Mouse (Mus musculus) liver, embryonic 14.5 days (tissue): ENCODE measurements around the gene Pik3c2g. TPM values are rescaled to one million over a fixed set of nuclear protein-coding genes. Genes with fewer than 3 reads are reported as not detected.

Experiments
- ATAC-seq: fragments of 200-750 bp; cut with Nextera tagmentation; 2 replicates; pipeline ENCODE4 v1.8.0; 2017; ENCODE audit warnings: moderate number of reproducible peaks, mild to moderate bottlenecking, moderate library complexity; ENCODE audit not compliant: insufficient read depth
- DNase-seq, 3 experiments: peaks; one replicate each; pipeline ENCODE4 v3.0.0-alpha.2; 2012 to 2013; ENCODE audit warnings: low read depth in 3 of 3, low spot score in 3 of 3
- H3K27ac ChIP-seq: fragments of 300-500 bp; sonication (generic); 2 replicates; pipeline ENCODE4 v1.5.1; 2014; ENCODE audit warnings: moderate library complexity, mild to moderate bottlenecking, control low read depth, inconsistent platforms
- H3K27me3 ChIP-seq: fragments of 300-500 bp; sonication (generic); 2 replicates; pipeline ENCODE4 v1.6.1; 2014; ENCODE audit warnings: mild to moderate bottlenecking, low read length, moderate library complexity; ENCODE audit not compliant: control insufficient read depth, insufficient read depth
- H3K36me3 ChIP-seq: fragments of 300-500 bp; sonication (generic); replicated peaks from 2 replicates; pipeline ENCODE4 v1.6.1; 2014; ENCODE audit warnings: low read depth; ENCODE audit not compliant: control insufficient read depth, insufficient read depth
- H3K4me1 ChIP-seq, 2 experiments: fragments of 200-500 bp in 1 of 2; fragments of 300-500 bp in 1 of 2; sonication (generic) in 1 of 2; replicated peaks; 2 replicates each; pipeline ENCODE4 v1.6.1; 2012 to 2014; ENCODE audit warnings: antibody characterized with exemption in 1 of 2, inconsistent platforms in 1 of 2, low read length in 1 of 2; ENCODE audit not compliant: control insufficient read depth in 2 of 2, insufficient read depth in 2 of 2
- H3K4me2 ChIP-seq: fragments of 300-500 bp; sonication (generic); 2 replicates; pipeline ENCODE4 v1.6.1; 2014; ENCODE audit warnings: low read depth, mild to moderate bottlenecking, control low read depth, moderate library complexity
- H3K4me3 ChIP-seq, 2 experiments: fragments of 200-500 bp in 1 of 2; fragments of 300-500 bp in 1 of 2; sonication (generic) in 1 of 2; 2 replicates each; pipeline ENCODE4 v1.5.1; 2012 to 2014; ENCODE audit warnings: low read depth in 2 of 2, low read length in 2 of 2, mild to moderate bottlenecking in 2 of 2, control low read depth in 1 of 2, inconsistent platforms in 1 of 2, moderate library complexity in 1 of 2; ENCODE audit not compliant: insufficient read depth in 1 of 2
- H3K9ac ChIP-seq: fragments of 300-500 bp; sonication (generic); replicated peaks from 2 replicates; pipeline ENCODE4 v1.6.1; 2014; ENCODE audit warnings: mild to moderate bottlenecking, control low read depth, moderate library complexity
- H3K9me3 ChIP-seq: fragments of 300-500 bp; sonication (generic); 2 replicates; pipeline ENCODE4 v1.6.1; 2016; ENCODE audit warnings: low read length, mixed read lengths; ENCODE audit not compliant: control insufficient read depth
- CTCF ChIP-seq: IDR thresholded peaks from 2 replicates; pipeline ENCODE4 v1.5.1; 2016; ENCODE audit warnings: antibody characterized with exemption, low read depth, control low read depth
- EP300 ChIP-seq: IDR thresholded peaks from 2 replicates; pipeline ENCODE4 v1.6.1; 2016; ENCODE audit warnings: antibody characterized with exemption, low read depth
- WGBS: fragments of 180-500 bp; shearing (Covaris S2); extraction: QIAGEN DNeasy Blood & Tissue Kit; methylation state at CpG from one replicate; pipeline ENCODE4 v1.1.7; 2014; ENCODE audit not compliant: insufficient replicate concordance; 5-methylcytosine and 5-hydroxymethylcytosine counted together
- polyA plus RNA-seq, 2 experiments: library from polyadenylated mRNA; depleted of rRNA in 1 of 2; stranded (reverse) in 1 of 2; unstranded in 1 of 2; fragments of >200 nt; fragmentation: Nextera tagmentation in 1 of 2; extraction: Ambion mirVana in 1 of 2; gene quantifications; 2 replicates each; pipeline versions ENCODE4 v1.2.1 to v1.2.3; 2012 to 2014

The Pik3c2g gene
- polyA plus RNA-seq, 2 experiments, result 1.2 to 1.3 TPM

DNA sequence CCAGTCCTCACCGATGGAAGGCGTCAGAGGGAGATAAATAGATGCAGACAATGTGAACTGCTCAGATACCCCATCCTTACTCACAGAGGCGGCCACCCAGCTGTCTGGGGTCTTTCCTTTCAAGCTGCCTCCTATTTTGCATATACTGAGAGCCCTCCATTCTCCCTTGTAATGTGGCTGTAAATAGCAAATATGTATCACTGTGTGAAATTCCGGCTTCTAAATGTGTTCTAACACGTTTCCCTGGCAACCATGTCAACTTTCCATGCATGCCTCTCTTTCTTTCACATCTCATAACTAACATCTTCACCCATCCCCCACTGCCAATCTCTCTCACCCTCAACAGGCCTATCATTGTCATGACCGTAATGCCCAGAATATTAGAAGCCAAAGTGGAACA is 379.7 kb downstream of the Pik3c2g start:
- TF ChIP-seq CTCF, result no peak
- no peak for TF ChIP-seq EP300
- 54% methylated on average over 6 of the region's 6 CpGs for WGBS
- Histone ChIP-seq H3K27ac (no peak overlapping the region), H3K27me3 (no peaks in the 10 kb centered on the region), H3K9ac (no peak overlapping the region), H3K4me2 (no peak overlapping the region), H3K4me3 (no peak overlapping the region), H3K4me1 (no peaks in the 10 kb centered on the region), H3K36me3 (no peaks in the 10 kb centered on the region), H3K9me3 (no peaks in the 10 kb centered on the region)
- no peak for ATAC-seq
- DNase-seq, result no peak

DNA sequence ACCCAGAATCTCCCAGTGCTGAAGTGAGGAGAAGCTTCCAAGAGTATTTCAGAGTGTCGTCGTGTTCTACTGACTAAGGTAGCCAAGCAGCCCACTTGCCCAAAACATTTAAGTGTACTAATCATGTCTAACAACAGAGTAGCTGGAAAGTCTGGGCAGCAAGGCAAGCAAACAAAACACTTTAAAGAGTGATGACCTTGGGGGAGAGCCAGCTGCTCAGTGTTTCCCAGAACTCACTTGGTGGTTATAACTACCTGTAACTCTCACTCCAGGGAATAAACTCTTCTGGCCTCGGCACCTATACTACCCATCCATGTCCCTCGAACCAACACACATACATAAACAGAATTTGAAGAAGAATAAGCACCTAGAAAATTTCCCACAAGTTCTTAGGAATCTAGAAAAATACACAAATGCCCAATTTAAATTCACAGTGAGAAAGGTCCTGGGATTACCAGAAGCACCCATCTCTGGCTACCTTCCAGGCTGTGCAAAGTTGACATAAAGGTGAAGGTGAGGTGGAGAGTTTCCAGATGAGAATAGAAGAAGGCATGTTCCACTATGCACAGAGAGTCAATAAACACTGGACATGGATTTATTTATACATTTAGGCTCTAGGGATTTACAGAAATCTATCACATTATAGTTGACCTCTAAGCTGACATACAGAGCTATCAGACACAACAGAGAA is 384.7 kb downstream of the Pik3c2g start:
- TF ChIP-seq EP300 (no peak), CTCF (no peak)
- H3K27me3 ChIP-seq, result no peaks in the 10 kb centered on the region
- no peaks in the 10 kb centered on the region for H3K4me1 ChIP-seq
- no peak overlapping the region for H3K9ac ChIP-seq
- DNase-seq, result no peak
- H3K36me3 ChIP-seq, result no peaks in the 10 kb centered on the region
- H3K27ac ChIP-seq, result no peak overlapping the region
- H3K9me3 ChIP-seq, result no peaks in the 10 kb centered on the region
- no peak for ATAC-seq
- no peak overlapping the region for H3K4me2 ChIP-seq
- no peak overlapping the region for H3K4me3 ChIP-seq
- 54% methylated on average over 4 of the region's 4 CpGs for WGBS

DNA sequence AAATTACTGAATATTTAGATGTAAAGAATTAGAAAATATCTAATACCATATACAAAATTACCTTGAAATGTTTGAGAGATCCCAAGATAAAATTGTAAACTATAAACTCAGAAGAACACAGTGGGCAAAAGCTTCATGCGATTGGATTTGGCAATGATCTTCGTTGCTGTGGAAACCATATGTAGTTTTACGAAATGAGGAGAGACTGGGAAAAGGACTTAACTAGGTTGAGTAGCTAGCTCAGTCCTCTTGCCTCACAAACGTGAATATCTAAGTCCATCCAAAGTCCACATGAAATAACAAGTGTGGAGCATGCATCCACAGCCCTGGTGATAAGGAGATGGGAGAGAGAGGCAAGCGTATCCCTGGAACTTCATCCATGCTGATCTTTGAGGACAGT is 387.6 kb downstream of the Pik3c2g start:
- DNase-seq (no peak), ATAC-seq (no peak)
- H3K9ac ChIP-seq, result no peak overlapping the region
- H3K4me3 ChIP-seq, result no peak overlapping the region
- H3K27ac ChIP-seq, result no peak overlapping the region
- no peaks in the 10 kb centered on the region for H3K4me1 ChIP-seq
- no peak overlapping the region for H3K4me2 ChIP-seq
- 59% methylated on average over 5 of the region's 5 CpGs for WGBS
- H3K9me3 ChIP-seq, result no peaks in the 10 kb centered on the region
- no peaks in the 10 kb centered on the region for H3K27me3 ChIP-seq
- H3K36me3 ChIP-seq, result no peaks in the 10 kb centered on the region
- TF ChIP-seq CTCF, result no peak
- TF ChIP-seq EP300, result no peak

DNA sequence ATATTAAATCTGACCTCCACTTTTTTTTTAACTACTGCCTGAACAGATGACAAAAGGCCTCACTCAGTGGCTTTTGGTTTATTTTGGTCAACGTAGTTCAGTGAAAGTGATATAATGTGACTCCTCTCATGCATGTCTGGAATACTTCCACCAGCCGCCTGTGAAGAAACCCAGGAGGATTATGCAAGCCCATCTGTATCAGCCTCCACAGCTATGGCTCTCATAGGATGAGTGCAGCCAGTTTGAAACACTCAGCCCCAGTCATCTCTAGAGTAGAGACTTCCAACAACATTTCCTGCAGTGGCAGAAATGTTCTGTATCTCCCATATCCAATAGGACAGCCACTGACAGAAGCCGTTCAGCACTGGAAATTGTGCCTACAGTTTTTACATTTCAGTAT is 391.1 kb downstream of the Pik3c2g start:
- Histone ChIP-seq H3K4me2 (no peak overlapping the region), H3K27me3 (no peaks in the 10 kb centered on the region), H3K36me3 (no peaks in the 10 kb centered on the region), H3K4me1 (no peaks in the 10 kb centered on the region), H3K9me3 (no peaks in the 10 kb centered on the region), H3K9ac (no peak overlapping the region), H3K4me3 (no peak overlapping the region), H3K27ac (no peak overlapping the region)
- TF ChIP-seq CTCF (no peak), EP300 (no peak)
- DNase-seq (no peak), ATAC-seq (no peak)
- 52% methylated on average over 3 of the region's 3 CpGs for WGBS

DNA sequence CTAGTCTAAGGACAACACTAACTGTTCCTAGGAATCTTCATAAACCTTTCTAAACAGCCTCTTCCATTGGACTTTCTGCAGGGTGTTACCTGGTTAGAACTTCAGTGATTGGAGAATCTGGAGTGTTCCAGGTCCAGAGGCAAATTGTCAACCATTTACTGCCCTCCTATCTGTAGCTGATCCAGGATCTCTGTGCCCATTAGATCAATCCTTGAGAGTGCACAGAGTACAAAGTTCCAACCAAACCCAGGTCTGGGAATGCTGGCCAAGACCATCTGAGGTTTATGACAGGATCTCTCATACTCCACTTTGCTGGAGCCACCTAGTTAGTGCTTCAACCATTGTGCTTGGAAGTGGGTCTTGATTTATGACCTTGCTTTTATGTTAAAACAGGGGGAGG is 394.0 kb downstream of the Pik3c2g start:
- Histone ChIP-seq H3K27me3 (no peaks in the 10 kb centered on the region), H3K4me3 (no peak overlapping the region), H3K36me3 (no peaks in the 10 kb centered on the region), H3K4me1 (no peaks in the 10 kb centered on the region), H3K9me3 (no peaks in the 10 kb centered on the region), H3K4me2 (no peak overlapping the region), H3K27ac (no peak overlapping the region), H3K9ac (no peak overlapping the region)
- TF ChIP-seq CTCF (no peak), EP300 (no peak)
- no peak for ATAC-seq
- no peak for DNase-seq
